Mouse (Mus musculus) kidney, postnatal 36 days (tissue): ENCODE results near the gene Tbccd1.
A peak's percentile ranks its signal among the peaks of the same experiment; 100 is the strongest.

Source experiments
- DNase-seq, 2 experiments: peaks; one replicate each; pipeline ENCODE4 v3.0.0; 2021 to 2022; ENCODE audit warnings: mixed read lengths in 2 of 2

The Tbccd1 gene

DNA sequence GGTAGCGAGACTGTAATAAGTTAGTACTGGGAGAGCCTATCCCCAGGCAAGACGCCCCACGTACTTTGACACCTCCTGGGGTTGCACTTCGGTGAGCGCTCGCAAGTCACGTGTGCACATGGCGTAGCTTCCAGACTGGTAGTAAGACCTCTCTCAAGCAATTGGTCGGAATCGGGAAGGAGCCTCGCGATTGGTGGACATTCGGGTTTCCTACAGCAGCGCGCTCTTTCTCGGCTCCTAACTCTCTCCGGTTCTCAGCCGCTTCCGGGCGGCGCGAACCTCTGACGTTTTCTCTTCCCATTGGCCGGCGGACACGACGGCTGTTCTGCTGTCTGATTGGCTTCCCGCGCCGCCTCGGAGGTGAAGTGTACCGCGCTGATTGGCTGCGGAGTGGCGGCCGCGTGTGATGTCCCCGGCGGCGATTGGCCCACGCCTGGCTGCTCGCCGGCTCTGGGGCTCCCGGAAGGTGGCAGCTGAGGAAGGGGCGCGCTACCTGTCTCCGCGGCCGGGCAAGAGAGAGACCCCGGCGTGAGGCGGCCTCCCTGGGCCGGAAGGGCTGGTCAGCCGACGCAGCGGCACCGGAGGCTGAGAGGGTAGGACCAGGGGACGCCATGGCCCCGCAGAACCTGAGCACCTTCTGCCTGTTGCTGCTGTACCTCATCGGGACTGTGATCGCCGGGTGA lies at the start of gene Tbccd1, which contains the start of gene Dnajb11:
Gene Tbccd1 (minus strand): TSS at position 239 of the 683 bp plus-strand sequence.
Gene Dnajb11 (plus strand): TSS at position 415 of the 683 bp plus-strand sequence.
- DNase-seq, result peak; percentile 99

GRCm38 (mm10) chr16:22901326-22901725 lies 43.9 kb upstream of the Tbccd1 start:
- peak in 1 of 2 experiments; percentile 17 for DNase-seq

GRCm38 (mm10) chr16:22899866-22900570 lies 42.5 kb upstream of the Tbccd1 start:
- DNase-seq, result no peak

DNA sequence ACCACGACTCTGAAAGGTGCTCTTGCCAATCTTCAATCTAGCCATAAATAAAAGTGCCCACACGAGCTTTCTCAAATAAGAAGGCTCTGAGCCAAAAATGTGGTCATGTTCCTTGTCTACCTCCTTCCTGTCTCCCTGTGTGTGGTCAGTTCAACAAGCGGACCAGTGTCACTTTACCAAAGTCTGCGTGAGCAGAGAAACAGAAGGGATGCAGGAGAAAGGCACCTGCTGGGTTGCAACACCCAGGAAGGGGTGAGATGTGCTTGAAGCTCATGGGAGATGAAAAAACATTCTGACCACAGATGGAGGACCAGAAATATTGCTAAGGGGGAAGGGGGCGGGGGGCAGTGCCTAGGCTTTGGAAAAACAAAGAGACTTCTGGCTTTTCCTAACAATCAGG lies 41.9 kb upstream of the Tbccd1 start:
- DNase-seq, result no peak

GRCm38 (mm10) chr16:22896618-22897017 lies 39.1 kb upstream of the Tbccd1 start:
- DNase-seq, result no peak

GRCm38 (mm10) chr16:22894095-22894494 lies 36.6 kb upstream of the Tbccd1 start:
- no peak for DNase-seq

GRCm38 (mm10) chr16:22891733-22892154 lies 34.3 kb upstream of the Tbccd1 start:
- no peak for DNase-seq

- no peak for DNase-seq
Observed at GRCm38 (mm10) chr16:22890683-22891510, 33.4 kb upstream of the Tbccd1 start, which contains the start of gene Ahsg. TSS of gene Ahsg (plus strand) at chr16:22891277.

DNA sequence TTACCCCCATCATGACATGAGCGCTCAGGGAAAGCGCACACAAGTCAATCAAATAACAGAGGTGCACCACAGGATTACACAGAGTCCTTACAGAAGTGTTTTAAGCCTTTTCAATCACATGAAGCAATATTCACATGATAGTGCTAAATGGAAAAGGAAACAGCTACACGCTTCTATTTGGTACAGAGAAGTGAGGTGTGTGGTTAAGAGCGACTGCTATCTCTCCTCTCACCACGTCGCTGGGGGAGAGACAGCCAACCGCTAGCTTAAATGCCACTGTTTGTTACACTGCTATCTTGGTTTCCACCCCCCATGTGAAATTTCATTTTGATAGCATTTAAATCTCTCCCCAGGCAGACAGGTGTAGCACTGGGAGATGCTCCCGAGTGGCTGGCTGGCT lies 32.2 kb upstream of the Tbccd1 start:
- DNase-seq, result no peak

GRCm38 (mm10) chr16:22888835-22889234 lies 31.4 kb upstream of the Tbccd1 start:
- DNase-seq, result no peak

DNA sequence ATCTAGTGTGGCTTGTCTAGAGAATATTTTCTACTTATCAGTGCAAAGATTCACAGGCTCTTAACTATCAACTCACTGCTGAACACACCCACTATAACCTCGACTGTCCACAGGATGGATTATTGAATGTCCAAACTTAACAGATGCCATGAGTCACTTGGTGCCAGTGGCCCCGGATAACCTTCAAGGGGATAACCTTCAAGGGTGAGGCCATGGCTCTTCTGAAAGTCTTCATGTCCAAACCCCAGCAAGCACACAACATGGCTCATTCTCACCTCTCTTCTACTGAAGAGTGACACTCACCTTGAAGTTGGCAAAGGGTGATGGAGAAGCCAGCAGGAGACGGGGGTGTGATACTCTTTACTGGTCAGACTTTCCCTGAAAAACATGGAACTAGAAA lies 29.3 kb upstream of the Tbccd1 start:
- no peak for DNase-seq

GRCm38 (mm10) chr16:22885356-22885755 lies 27.9 kb upstream of the Tbccd1 start:
- no peak for DNase-seq

DNA sequence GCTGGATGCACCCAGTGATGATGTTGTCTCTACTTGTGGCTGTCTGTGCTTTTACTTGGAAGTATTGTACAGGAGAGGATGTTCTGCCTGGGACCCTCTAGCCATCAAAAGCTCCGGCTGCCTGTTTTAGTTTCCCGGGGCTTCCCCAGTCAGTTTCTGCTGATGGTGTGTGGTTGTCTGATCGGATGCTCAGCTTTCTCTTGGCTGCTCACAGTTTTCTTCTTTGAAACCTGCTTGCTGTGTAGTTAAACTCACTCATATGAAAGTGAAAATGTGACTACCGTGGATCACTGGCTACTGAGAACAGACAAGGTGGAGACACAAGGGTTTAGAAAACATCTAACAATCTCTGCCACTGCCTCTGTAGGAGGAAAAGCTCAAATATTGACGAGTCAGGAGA lies 26.0 kb upstream of the Tbccd1 start:
- DNase-seq, result no peak

DNA sequence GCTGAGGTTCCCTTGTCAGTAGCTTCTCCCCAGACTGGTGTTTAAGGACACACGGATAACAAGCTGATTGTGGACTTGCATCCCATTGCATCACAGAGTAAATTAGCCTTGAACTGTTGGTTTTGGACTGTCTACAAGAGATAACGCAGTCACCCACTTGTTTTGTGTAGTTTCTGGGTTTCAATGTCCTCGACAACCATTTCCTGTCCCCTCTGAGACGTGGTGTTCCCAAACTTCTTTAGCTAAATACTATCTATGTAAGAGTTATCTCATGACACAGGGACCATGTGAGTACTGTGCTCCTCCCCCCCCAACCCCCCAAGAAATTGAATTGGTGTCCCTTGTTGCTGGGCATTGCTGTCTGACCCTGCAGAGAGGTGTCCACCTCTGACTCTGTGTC lies 24.0 kb upstream of the Tbccd1 start:
- DNase-seq, result peak in 1 of 2 experiments; percentile 35

DNA sequence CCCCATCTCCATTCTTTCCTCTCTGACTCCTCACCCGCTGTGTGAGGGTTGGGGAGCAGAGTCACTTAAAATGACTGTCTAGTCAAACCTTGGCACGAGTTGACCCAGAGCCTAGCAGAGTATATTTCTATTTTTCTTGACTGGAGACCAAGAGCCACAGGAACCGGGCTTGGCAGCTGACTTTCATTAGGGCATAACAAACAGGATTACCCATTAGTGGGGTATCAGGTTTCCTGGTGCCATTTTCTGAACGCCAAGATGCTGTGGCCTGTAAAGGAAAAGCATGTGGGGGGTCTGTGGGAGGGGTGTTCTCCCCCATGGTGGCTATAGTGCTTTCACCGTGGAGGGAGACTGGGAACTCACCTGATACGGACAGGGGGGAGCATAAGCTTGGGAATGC lies 23.4 kb upstream of the Tbccd1 start:
- DNase-seq, result no peak

- no peak for DNase-seq
Observed at GRCm38 (mm10) chr16:22879945-22880595, 22.6 kb upstream of the Tbccd1 start.

GRCm38 (mm10) chr16:22878716-22879115 lies 21.2 kb upstream of the Tbccd1 start:
- no peak for DNase-seq

- DNase-seq, result no peak
Observed at GRCm38 (mm10) chr16:22877660-22878390, 20.4 kb upstream of the Tbccd1 start.

DNA sequence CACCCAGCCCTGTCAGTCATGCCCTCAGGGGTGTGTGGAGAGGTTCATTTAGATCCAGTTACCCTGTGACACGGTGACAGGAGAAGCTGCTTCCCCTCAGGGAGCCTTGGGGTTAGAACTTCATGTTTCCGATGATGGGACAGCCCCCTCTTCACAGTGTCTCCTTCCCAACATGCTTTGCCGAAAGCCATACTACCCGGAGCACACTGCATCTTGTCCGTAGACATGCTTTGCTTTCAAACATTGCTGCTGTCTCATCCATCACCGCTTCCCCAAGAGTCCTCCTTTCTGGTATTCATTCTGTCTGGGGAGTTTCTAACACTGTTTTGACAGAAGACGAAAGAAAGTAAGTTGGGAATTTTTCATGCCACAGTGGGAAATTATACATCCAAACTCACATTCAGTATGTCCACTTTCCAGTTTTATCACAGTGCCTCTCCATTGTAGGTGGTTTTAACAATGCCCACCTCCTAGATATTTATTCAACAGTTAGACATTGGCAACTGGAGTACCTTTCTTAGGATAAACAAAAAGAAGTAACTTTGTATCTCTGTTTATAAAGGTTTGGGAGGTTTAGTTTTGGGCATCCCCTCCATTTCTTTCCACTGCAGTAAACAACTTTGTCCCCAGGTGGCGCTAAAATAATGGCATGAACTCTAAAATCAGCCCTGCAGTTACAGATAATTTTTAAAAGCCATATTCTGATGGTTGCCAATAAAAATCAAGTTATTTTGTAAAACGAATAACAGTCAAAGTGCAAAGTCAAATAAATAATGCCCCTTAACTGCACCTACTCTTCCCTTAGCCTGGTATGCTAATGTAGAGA lies 19.0 kb upstream of the Tbccd1 start:
- peak in 1 of 2 experiments; percentile 63 for DNase-seq

- DNase-seq, result no peak
Observed at GRCm38 (mm10) chr16:22873369-22873768, 15.9 kb upstream of the Tbccd1 start.

DNA sequence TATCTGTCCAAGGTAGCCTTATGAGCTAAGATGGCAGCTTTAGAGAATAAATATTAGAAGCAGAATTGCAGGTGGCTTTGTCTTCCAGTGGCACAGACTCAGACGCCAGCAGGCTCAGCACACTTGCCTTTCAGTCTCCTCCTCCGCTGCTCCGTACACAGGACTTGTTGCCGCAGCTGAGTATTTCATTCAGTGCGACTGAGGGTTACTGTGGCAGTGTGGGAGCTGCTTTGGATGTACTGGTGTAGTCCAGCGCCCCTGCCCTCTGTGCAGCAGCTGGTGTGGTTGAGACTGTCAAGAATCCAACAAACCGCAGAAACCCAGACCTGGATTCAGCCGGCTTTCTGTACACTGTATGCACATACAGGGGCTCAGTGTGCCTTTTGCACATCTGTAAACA lies 14.9 kb upstream of the Tbccd1 start:
- DNase-seq, result no peak
